Mouse (Mus musculus) MEL (cell line): ENCODE results near the gene Prr15l. TPM values are rescaled to one million over a fixed set of nuclear protein-coding genes. Genes with fewer than 3 reads are reported as not detected.

Experiments used
- DNase-seq: peaks from one replicate; pipeline ENCODE4 v3.0.0; 2011; ENCODE audit warnings: low read depth, low spot score
- H3K27ac ChIP-seq: 2 replicates; pipeline ENCODE4 v1.5.1; 2012; ENCODE audit warnings: low read depth, mild to moderate bottlenecking, control low read depth, low read length, moderate library complexity; ENCODE audit not compliant: control insufficient read depth
- H3K27me3 ChIP-seq, 2 experiments: fragments of 150-350 bp in 1 of 2; sonication (generic) in 1 of 2; 2 replicates each; pipeline ENCODE4 v1.6.1; 2012; ENCODE audit warnings: low read length in 2 of 2, mild to moderate bottlenecking in 2 of 2, improper control_type of control experiment in 1 of 2, moderate library complexity in 1 of 2; ENCODE audit not compliant: insufficient read depth in 2 of 2, control insufficient read depth in 1 of 2
- H3K36me3 ChIP-seq, 2 experiments: 2 replicates each; pipeline ENCODE4 v1.6.1; 2012 to 2014; ENCODE audit warnings: low read length in 2 of 2, improper control_type of control experiment in 1 of 2, inconsistent platforms in 1 of 2, mild to moderate bottlenecking in 1 of 2; ENCODE audit not compliant: insufficient read depth in 2 of 2, control insufficient read depth in 1 of 2
- H3K4me1 ChIP-seq, 2 experiments: fragments of 150-350 bp in 1 of 2; sonication (generic) in 1 of 2; 2 replicates each; pipeline ENCODE4 v1.6.1; 2012; ENCODE audit warnings: low read length in 2 of 2, improper control_type of control experiment in 1 of 2, mild to moderate bottlenecking in 1 of 2; ENCODE audit not compliant: insufficient read depth in 2 of 2, control insufficient read depth in 1 of 2
- H3K4me3 ChIP-seq, 2 experiments: fragments of 150-350 bp in 1 of 2; sonication (generic) in 1 of 2; 2 replicates each; pipeline ENCODE4 v1.5.1; 2012; ENCODE audit warnings: low read depth in 2 of 2, low read length in 2 of 2, mild to moderate bottlenecking in 2 of 2, moderate library complexity in 2 of 2, control low read depth in 1 of 2, improper control_type of control experiment in 1 of 2; ENCODE audit not compliant: control insufficient read depth in 1 of 2, insufficient read depth in 1 of 2
- H3K79me2 ChIP-seq: 2 replicates; pipeline ENCODE4 v1.6.1; 2012; ENCODE audit warnings: mild to moderate bottlenecking, low read length, moderate library complexity; ENCODE audit not compliant: control insufficient read depth, poor library complexity, insufficient read depth
- H3K9ac ChIP-seq: 2 replicates; pipeline ENCODE4 v1.6.1; 2012; ENCODE audit warnings: low read depth, mild to moderate bottlenecking, control low read depth, low read length, moderate library complexity; ENCODE audit not compliant: control insufficient read depth, poor library complexity, severe bottlenecking
- H3K9me3 ChIP-seq: fragments of 150-350 bp; sonication (generic); replicated peaks from 2 replicates; pipeline ENCODE4 v1.6.1; 2012; ENCODE audit warnings: mild to moderate bottlenecking, low read length, improper control_type of control experiment, moderate library complexity; ENCODE audit not compliant: insufficient read depth
- CHD1 ChIP-seq: IDR thresholded peaks from 2 replicates; pipeline ENCODE4 v1.6.1; 2012; ENCODE audit warnings: low read depth, mild to moderate bottlenecking, inconsistent platforms, low read length, improper control_type of control experiment
- CTCF ChIP-seq, 3 experiments: IDR thresholded peaks in 2 of 3; conservative IDR thresholded peaks in 1 of 3; 2 replicates each; pipeline ENCODE4 v1.5.1; 2011 to 2012; ENCODE audit warnings: low read length in 3 of 3, low read depth in 2 of 3, mild to moderate bottlenecking in 2 of 3, improper control_type of control experiment in 1 of 3, inconsistent platforms in 1 of 3, mixed read lengths in 1 of 3, moderate library complexity in 1 of 3; ENCODE audit not compliant: control insufficient read depth in 1 of 3, insufficient read depth in 1 of 3, poor library complexity in 1 of 3, severe bottlenecking in 1 of 3
- E2F4 ChIP-seq: IDR thresholded peaks from 2 replicates; pipeline ENCODE4 v1.6.1; 2011; ENCODE audit warnings: low read depth, low read length, improper control_type of control experiment, borderline replicate concordance
- ELF1 ChIP-seq: IDR thresholded peaks from 2 replicates; pipeline ENCODE4 v1.6.1; 2014; ENCODE audit warnings: low read depth, mild to moderate bottlenecking, inconsistent platforms, low read length, improper control_type of control experiment, moderate library complexity
- EP300 ChIP-seq, 2 experiments: IDR thresholded peaks; 2 replicates each; pipeline ENCODE4 v1.6.1; 2011; ENCODE audit warnings: improper control_type of control experiment in 2 of 2, low read length in 2 of 2, low read depth in 1 of 2, mild to moderate bottlenecking in 1 of 2
- ETS1 ChIP-seq: IDR thresholded peaks from 2 replicates; pipeline ENCODE4 v1.6.1; 2012; ENCODE audit warnings: low read depth, mild to moderate bottlenecking, inconsistent platforms, low read length, improper control_type of control experiment, moderate library complexity
- GABPA ChIP-seq: IDR thresholded peaks from 2 replicates; pipeline ENCODE4 v1.6.1; 2012; ENCODE audit warnings: low read depth, mild to moderate bottlenecking, inconsistent platforms, low read length, improper control_type of control experiment, moderate library complexity
- HCFC1 ChIP-seq: IDR thresholded peaks from 2 replicates; pipeline ENCODE4 v1.6.1; 2012; ENCODE audit warnings: low read depth, mild to moderate bottlenecking, inconsistent platforms, low read length, improper control_type of control experiment, moderate library complexity
- JUND ChIP-seq: IDR thresholded peaks from 2 replicates; pipeline ENCODE4 v1.6.1; 2011; ENCODE audit warnings: low read depth, mild to moderate bottlenecking, improper control_type of control experiment, low read length
- KAT2A ChIP-seq: conservative IDR thresholded peaks from 2 replicates; pipeline ENCODE4 v1.6.1; 2012; ENCODE audit warnings: low read depth, low read length, improper control_type of control experiment, inconsistent platforms
- MAFK ChIP-seq: IDR thresholded peaks from 2 replicates; pipeline ENCODE4 v1.6.1; 2011; ENCODE audit warnings: low read depth, mild to moderate bottlenecking, low read length, improper control_type of control experiment, borderline replicate concordance
- MAX ChIP-seq: IDR thresholded peaks from 2 replicates; pipeline ENCODE4 v1.6.1; 2011; ENCODE audit warnings: low read length, improper control_type of control experiment
- MAZ ChIP-seq: IDR thresholded peaks from 2 replicates; pipeline ENCODE4 v1.6.1; 2012; ENCODE audit warnings: low read depth, mild to moderate bottlenecking, inconsistent platforms, low read length, improper control_type of control experiment
- MEF2A ChIP-seq: IDR thresholded peaks from 2 replicates; pipeline ENCODE4 v1.6.1; 2014; ENCODE audit warnings: low read depth, mild to moderate bottlenecking, inconsistent platforms, low read length, improper control_type of control experiment; ENCODE audit not compliant: poor library complexity, insufficient replicate concordance, severe bottlenecking; ENCODE audit errors: extremely low read depth
- MYC ChIP-seq: IDR thresholded peaks from 2 replicates; pipeline ENCODE4 v1.6.1; 2011; ENCODE audit warnings: low read depth, mild to moderate bottlenecking, low read length, improper control_type of control experiment, moderate library complexity
- POLR2A ChIP-seq, 2 experiments: IDR thresholded peaks; 2 replicates each; pipeline ENCODE4 v1.6.1; 2011 to 2012; ENCODE audit warnings: low read length in 2 of 2, mild to moderate bottlenecking in 2 of 2, control low read depth in 1 of 2, improper control_type of control experiment in 1 of 2, low read depth in 1 of 2, moderate library complexity in 1 of 2; ENCODE audit not compliant: control insufficient read depth in 1 of 2, insufficient read depth in 1 of 2, poor library complexity in 1 of 2
- POLR2AphosphoS5 ChIP-seq: IDR thresholded peaks from 2 replicates; pipeline ENCODE4 v1.6.1; 2012; ENCODE audit warnings: low read depth, borderline replicate concordance, mild to moderate bottlenecking, inconsistent platforms, low read length, moderate library complexity, mixed read lengths
- RAD21 ChIP-seq: IDR thresholded peaks from 2 replicates; pipeline ENCODE4 v1.6.1; 2011; ENCODE audit warnings: mild to moderate bottlenecking, low read depth, low read length, improper control_type of control experiment
- RCOR1 ChIP-seq: IDR thresholded peaks from 2 replicates; pipeline ENCODE4 v1.6.1; 2012; ENCODE audit warnings: low read depth, mild to moderate bottlenecking, inconsistent platforms, low read length, improper control_type of control experiment
- SIN3A ChIP-seq: IDR thresholded peaks from 2 replicates; pipeline ENCODE4 v1.6.1; 2012; ENCODE audit warnings: low read length, improper control_type of control experiment, inconsistent platforms
- SMC3 ChIP-seq: IDR thresholded peaks from 2 replicates; pipeline ENCODE4 v1.6.1; 2011; ENCODE audit warnings: low read depth, low read length, improper control_type of control experiment
- TAL1 ChIP-seq: IDR thresholded peaks from 2 replicates; pipeline ENCODE4 v1.6.1; 2012; ENCODE audit warnings: mild to moderate bottlenecking, inconsistent platforms, low read length, moderate library complexity, mixed read lengths
- USF2 ChIP-seq, 2 experiments: IDR thresholded peaks; 2 replicates each; pipeline ENCODE4 v1.6.1; 2011 to 2012; ENCODE audit warnings: improper control_type of control experiment in 2 of 2, low read length in 2 of 2, borderline replicate concordance in 1 of 2, inconsistent platforms in 1 of 2, low read depth in 1 of 2, mild to moderate bottlenecking in 1 of 2; ENCODE audit not compliant: insufficient read depth in 1 of 2
- ZC3H11A ChIP-seq: IDR thresholded peaks from 2 replicates; pipeline ENCODE4 v1.6.1; 2012; ENCODE audit warnings: low read depth, mild to moderate bottlenecking, inconsistent platforms, low read length, improper control_type of control experiment
- ZKSCAN1 ChIP-seq: IDR thresholded peaks from 2 replicates; pipeline ENCODE4 v1.6.1; 2012; ENCODE audit warnings: low read depth, mild to moderate bottlenecking, inconsistent platforms, low read length, improper control_type of control experiment, moderate library complexity
- ZNF384 ChIP-seq: IDR thresholded peaks from 2 replicates; pipeline ENCODE4 v1.6.1; 2012; ENCODE audit warnings: low read depth, mild to moderate bottlenecking, inconsistent platforms, low read length, improper control_type of control experiment
- polyA plus RNA-seq, 2 experiments: library from polyadenylated mRNA; stranded (reverse) in 1 of 2; unstranded in 1 of 2; fragments of >175 nt in 1 of 2; fragments of >200 nt in 1 of 2; gene quantifications; 2 replicates each; pipeline versions ENCODE4 v1.2.1 to v1.2.4; 2012; ENCODE audit warnings: low replicate concordance in 2 of 2, low read depth in 1 of 2; ENCODE audit not compliant: insufficient read length in 2 of 2, insufficient read depth in 1 of 2, missing spikeins in 1 of 2
- total RNA-seq: library from RNA; depleted of rRNA; stranded (reverse); fragments of 300-350 nt; gene quantifications from 2 replicates; pipeline ENCODE4 v1.2.3, GENCODE M21; 2012

Gene Prr15l
- total and polyA plus RNA-seq, 3 experiments = 0.08 to 0.19 TPM; not detected in 1

- no peak for TF ChIP-seq ZKSCAN1
- no peak for TF ChIP-seq ZC3H11A
- no peak for TF ChIP-seq CHD1
- TF ChIP-seq KAT2A = peak; percentile 23; the same call in 1 of the 2 replicates
- peak; percentile 95 for TF ChIP-seq ETS1
- TF ChIP-seq E2F4 = no peak
- TF ChIP-seq POLR2AphosphoS5 = no peak
- TF ChIP-seq JUND = no peak
- TF ChIP-seq HCFC1 = peak; percentile 62; the same call in 1 of the 2 replicates
- peak; percentile 90 for TF ChIP-seq RCOR1
- TF ChIP-seq TAL1 = peak; percentile 98
- no peak for TF ChIP-seq MEF2A
- TF ChIP-seq ELF1 = peak; percentile 80
- TF ChIP-seq POLR2A (IDR thresholded peaks at IDR 0.05; ENCODE audit: control insufficient read depth in 1 of 2, insufficient read depth in 1 of 2, low read depth in 1 of 2, low read length in 2 of 2, poor library complexity in 1 of 2) = peak in 1 of 2 experiments; percentile 51; a peak in 2 of 4 replicates
- TF ChIP-seq MAZ = 0 out of 2 replicates have a peak, but pooled peaks have one; percentile 80
- TF ChIP-seq EP300 (IDR thresholded peaks at IDR 0.05; ENCODE audit: low read depth in 1 of 2, low read length in 2 of 2) = peak; percentile 98 to 99
- no peak for TF ChIP-seq RAD21
- no peak for TF ChIP-seq USF2 (IDR thresholded peaks at IDR 0.05; ENCODE audit: borderline replicate concordance in 1 of 2, insufficient read depth in 1 of 2, low read depth in 1 of 2, low read length in 2 of 2)
- peak; percentile 73 for TF ChIP-seq MAX
- TF ChIP-seq CTCF (IDR thresholded peaks at IDR 0.05 in 2 of 3, conservative IDR thresholded peaks at IDR 0.05 in 1 of 3; ENCODE audit: control insufficient read depth in 1 of 3, insufficient read depth in 1 of 3, low read depth in 2 of 3, low read length in 3 of 3, poor library complexity in 1 of 3, severe bottlenecking in 1 of 3) = no peak
Measured at GRCm38 (mm10) chr11:96947849-96948248, 19.9 kb downstream of the Prr15l start (continued).

DNA sequence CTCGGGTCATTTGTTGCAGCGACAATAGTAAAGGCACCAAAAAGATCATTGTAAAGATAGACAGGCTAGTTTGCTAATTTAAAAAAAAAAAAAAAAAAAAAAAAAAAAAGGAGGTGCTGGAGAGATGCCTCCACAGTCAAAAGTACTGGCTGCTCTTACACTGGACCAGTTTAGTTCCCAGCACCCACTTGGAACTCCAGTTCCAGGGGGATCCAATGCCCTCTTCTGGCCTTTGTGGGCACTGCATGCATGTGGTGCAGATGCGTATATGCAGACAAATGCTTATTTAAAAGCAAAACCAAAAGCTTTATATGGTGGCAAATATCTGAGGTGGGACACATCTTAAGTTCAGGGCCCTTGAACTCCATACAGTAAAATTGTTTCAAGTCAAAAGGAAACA lies 22.9 kb downstream of the Prr15l start:
- DNase-seq = peak; percentile 81
- TF ChIP-seq GABPA (no peak), MYC (peak; percentile 51; the same call in 1 of the 2 replicates), TAL1 (no peak), ZNF384 (no peak; the same call in 1 of the 2 replicates), JUND (no peak), SIN3A (0 out of 2 replicates have a peak, but pooled peaks have one; percentile 33), E2F4 (no peak), MAFK (no peak), RAD21 (peak; percentile 47), USF2 (IDR thresholded peaks at IDR 0.05; ENCODE audit: borderline replicate concordance in 1 of 2, insufficient read depth in 1 of 2, low read depth in 1 of 2, low read length in 2 of 2) (no peak), EP300 (IDR thresholded peaks at IDR 0.05; ENCODE audit: low read depth in 1 of 2, low read length in 2 of 2) (no peak), MAX (peak; percentile 33; the same call in 1 of the 2 replicates), HCFC1 (0 out of 2 replicates have a peak, but pooled peaks have one; percentile 46), CTCF (IDR thresholded peaks at IDR 0.05 in 2 of 3, conservative IDR thresholded peaks at IDR 0.05 in 1 of 3; ENCODE audit: control insufficient read depth in 1 of 3, insufficient read depth in 1 of 3, low read depth in 2 of 3, low read length in 3 of 3, poor library complexity in 1 of 3, severe bottlenecking in 1 of 3) (peak; percentile 70 to 74 (median 72)), ZC3H11A (peak; percentile 54), MEF2A (no peak), RCOR1 (0 out of 2 replicates have a peak, but pooled peaks have one; percentile 27), SMC3 (peak; percentile 67), ETS1 (0 out of 2 replicates have a peak, but pooled peaks have one; percentile 19)
- H3K4me1 ChIP-seq = peaks cover 27 to 52% of the 10 kb centered on the region in 2 experiments
- no peaks in the 10 kb centered on the region for H3K9me3 ChIP-seq
- H3K9ac ChIP-seq = no peak overlapping the region
- H3K27ac ChIP-seq = peak overlapping the region; percentile 13; the same call in 1 of the 2 replicates
- H3K36me3 ChIP-seq = peaks cover 35 to 60% of the 10 kb centered on the region in 2 experiments
- H3K4me3 ChIP-seq = no peak overlapping the region
- peaks cover 25% of the 10 kb centered on the region for H3K79me2 ChIP-seq
- no peaks in the 10 kb centered on the region for H3K27me3 ChIP-seq
